Mouse (Mus musculus): ENCODE results near the gene Apaf1.

Apaf1 gene

GRCm38 (mm10) chr10:91082550-91083392 is at the start of gene Apaf1, which contains the start of gene Ikbip:
Gene Apaf1, minus strand, starts transcription at chr10:91082770.
Gene Ikbip, plus strand, starts transcription at chr10:91082940.
- DNase-seq (ENCODE audit: extremely low read depth, low read depth, low spot score) = peak; percentile 46

- DNase-seq (ENCODE audit: extremely low read depth, low read depth, low spot score) = no peak
Observed at GRCm38 (mm10) chr10:91131565-91131964, 49.0 kb upstream of the Apaf1 start.

DNA sequence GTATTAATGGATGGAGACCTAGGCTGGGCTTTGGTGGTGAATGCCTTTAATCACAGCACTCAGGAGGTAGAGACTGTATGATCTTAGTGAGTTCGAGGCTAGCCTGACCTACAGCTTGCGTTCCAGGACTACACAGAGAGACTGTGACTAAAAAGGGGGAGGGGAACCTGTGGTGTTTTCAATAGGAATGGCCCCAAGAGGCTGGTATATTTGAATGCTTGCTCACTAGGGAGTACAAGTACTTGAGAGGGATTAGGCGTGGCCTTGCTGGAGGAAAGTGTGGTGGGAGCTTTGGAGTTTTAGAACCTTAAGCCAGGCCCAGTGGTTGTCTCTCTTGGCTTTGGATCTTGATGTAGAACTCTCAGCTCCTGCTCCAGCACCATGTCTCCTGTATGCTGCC is 48.2 kb upstream of the Apaf1 start:
- no peak for DNase-seq (ENCODE audit: extremely low read depth, low read depth, low spot score)

DNA sequence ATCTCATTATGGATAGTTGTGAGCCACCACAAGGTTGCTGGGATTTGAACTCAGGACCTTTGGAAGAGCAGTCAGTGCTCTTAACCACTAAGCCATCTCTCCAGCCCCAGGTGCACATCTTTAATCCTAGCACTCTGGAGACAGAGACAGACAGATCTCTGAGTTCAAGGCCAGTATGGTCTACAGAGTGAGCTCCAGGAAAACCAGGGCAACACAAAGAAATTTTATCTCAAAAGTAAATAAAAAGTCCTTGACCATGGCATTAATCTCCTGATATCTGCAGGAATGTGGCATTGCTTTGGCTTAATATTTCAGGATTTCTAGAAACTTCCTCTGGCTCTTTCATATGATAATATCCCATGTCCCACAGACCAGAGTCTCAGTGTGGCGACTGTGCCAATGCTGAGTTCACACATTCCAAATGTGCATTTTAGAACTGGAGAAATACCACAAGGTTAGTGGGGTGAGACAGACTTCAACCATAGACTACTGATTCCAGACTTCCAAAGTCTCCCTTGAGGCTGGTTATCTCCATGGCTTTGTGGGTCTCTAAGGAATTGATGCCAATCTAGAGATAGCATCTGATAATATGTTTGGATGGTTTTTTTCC is 46.1 kb upstream of the Apaf1 start:
- no peak for DNase-seq (ENCODE audit: extremely low read depth, low read depth, low spot score)

DNA sequence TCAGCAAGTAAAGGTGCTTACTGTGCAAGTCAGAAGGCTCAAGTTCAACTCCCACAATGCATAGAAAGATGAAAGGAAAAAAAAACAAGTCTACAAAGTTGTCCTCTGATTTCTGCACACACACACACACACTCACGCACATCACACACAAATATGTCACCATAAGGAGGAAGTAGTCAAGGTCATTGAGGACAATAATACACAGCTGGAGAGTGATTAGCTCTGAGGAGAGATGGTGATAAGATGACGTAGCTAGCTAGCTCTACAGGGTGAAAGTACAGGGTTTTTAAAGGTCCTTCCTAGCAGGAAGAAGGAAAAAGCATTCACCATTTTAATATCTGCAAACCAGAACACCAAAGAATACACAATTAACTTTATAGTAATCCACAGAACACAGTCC is 44.8 kb upstream of the Apaf1 start:
- no peak for DNase-seq (ENCODE audit: extremely low read depth, low read depth, low spot score)

- no peak for DNase-seq (ENCODE audit: extremely low read depth, low read depth, low spot score)
Observed at GRCm38 (mm10) chr10:91126618-91127355, 44.2 kb upstream of the Apaf1 start.

- DNase-seq (ENCODE audit: extremely low read depth, low read depth, low spot score) = peak; percentile 76
Observed at GRCm38 (mm10) chr10:91123828-91124822, 41.6 kb upstream of the Apaf1 start, which contains the start of gene Slc25a3. Gene Slc25a3, minus strand, starts transcription at chr10:91124059.

DNA sequence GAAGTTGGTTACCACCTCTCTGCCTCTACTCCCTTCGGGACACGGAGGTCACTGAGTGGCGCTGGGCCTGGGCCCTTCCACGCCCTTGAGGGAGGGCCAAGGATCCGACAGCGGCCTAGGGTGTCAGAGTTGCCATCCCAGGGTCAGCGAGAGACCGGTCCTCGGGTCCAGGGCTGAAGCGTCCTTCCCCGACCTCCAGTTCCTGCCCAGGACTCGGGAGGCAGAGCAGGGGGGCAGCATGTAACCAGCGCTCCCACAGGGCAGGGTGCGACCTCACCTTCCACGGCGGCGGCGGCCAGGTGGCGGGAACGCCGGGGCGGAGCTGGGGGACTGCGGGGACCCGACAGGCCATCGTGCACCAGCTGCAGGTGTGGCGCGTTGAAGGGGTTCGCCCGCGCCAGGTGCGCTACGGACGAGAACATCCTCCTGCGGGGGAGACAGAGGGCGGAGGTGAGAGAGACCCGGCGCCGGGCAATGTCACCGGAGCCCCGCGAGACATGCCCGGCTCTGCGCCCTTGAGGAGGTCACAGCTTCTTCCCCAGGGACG is 40.8 kb upstream of the Apaf1 start:
- DNase-seq (ENCODE audit: extremely low read depth, low read depth, low spot score) = no peak

- DNase-seq (ENCODE audit: extremely low read depth, low read depth, low spot score) = no peak
Observed at GRCm38 (mm10) chr10:91122646-91123045, 40.1 kb upstream of the Apaf1 start.

DNA sequence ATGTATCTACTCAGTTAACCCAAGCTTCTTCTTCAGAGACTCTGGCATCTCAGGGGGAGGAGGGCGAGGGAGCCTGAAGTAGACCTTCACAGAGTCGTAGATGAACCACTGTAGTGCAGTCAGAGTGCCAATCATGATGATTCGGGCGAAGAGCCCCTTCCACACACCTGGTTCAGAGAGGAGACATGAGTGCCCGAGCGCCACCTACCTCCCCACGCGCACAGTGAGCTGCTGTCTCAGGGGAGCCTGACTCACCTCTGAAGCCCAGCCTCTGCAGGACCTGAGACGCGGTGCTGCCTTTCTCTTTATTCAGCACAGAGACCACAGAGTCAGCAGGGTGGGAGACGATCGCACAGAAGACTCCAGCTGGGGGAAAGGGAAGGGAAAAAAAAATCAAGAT is 34.4 kb upstream of the Apaf1 start:
- DNase-seq (ENCODE audit: extremely low read depth, low read depth, low spot score) = no peak

DNA sequence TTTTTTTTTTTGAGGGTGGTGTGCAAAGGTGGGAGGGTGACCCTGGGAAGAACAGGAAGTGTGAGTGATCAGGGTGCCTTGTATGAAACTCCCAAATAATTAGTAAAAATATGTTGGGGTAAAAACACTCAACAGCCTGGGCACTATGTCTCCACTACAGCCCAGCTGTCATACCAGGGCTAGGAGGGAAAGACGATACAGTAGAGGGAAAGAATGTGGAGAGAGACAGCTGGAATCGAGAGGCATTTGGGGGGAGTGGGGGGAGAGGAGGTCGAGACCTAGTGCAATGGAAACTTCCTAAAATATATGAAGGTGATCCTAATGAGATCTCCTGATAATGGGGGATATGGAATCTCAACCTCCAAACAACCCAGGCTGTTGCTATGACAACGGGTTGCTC is 27.3 kb upstream of the Apaf1 start:
- DNase-seq (ENCODE audit: extremely low read depth, low read depth, low spot score) = no peak

DNA sequence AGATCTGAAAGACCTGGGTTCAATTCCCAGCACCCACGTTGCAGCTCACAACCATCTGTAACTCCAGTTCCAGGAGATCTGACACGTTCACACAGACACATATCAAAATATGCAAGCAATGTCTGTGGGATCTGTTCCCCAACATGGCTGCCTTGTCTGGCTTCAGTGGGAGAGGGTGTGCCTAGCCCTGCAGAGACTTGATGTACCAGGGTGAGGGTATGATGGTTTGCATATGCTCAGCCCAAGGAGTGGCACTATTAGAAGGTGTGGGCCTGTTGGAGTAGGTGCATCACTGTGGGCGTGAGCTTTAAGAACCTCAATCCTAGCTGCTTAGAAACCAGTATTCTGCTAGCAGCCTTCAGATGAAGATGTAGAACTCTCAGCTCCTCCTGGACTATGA is 23.4 kb upstream of the Apaf1 start:
- DNase-seq (ENCODE audit: extremely low read depth, low read depth, low spot score) = no peak

- DNase-seq (ENCODE audit: extremely low read depth, low read depth, low spot score) = no peak
Observed at GRCm38 (mm10) chr10:91102799-91103590, 20.4 kb upstream of the Apaf1 start.

GRCm38 (mm10) chr10:91101936-91102335 is 19.4 kb upstream of the Apaf1 start:
- no peak for DNase-seq (ENCODE audit: extremely low read depth, low read depth, low spot score)

DNA sequence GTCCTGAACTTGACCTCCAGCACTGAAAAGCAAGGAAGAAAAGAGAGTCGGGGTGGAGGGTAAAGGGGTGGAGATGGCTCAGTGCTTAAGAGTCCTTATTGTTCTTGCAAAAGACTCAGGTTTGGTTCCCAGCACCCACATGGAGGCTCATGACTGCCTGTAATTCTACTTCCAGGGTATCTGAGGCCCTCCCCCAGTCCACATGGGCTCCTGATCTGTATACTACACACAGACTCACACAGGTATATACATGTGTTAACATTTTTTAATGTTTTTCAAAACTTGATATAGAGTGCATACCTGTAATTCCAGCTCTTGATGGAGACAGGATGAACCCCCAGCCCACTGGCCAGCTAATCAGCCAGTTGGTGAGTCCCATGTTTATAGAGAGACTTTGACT is 17.5 kb upstream of the Apaf1 start:
- DNase-seq (ENCODE audit: extremely low read depth, low read depth, low spot score) = no peak

DNA sequence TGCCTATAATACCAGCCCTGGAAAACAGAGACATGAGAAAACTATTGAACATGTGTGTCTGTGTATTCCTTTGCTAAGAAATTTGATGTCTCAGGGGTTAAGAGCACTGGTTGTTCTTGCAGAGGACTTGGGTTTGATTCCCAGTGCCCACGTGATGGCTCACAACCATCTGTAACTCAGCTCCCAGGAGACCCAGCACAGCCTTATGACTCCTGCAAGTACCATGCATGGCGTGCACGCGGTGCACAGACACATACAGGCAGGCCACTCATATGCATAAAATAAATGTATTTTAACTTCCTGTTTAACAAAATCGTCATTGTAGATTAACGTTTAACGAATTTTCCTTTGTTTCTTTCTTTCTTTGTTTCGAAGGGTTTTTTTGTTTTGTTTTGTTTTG is 15.5 kb upstream of the Apaf1 start:
- DNase-seq (ENCODE audit: extremely low read depth, low read depth, low spot score) = no peak

- no peak for DNase-seq (ENCODE audit: extremely low read depth, low read depth, low spot score)
Observed at GRCm38 (mm10) chr10:91094251-91095104, 11.9 kb upstream of the Apaf1 start.

GRCm38 (mm10) chr10:91092812-91093211 is 10.2 kb upstream of the Apaf1 start:
- no peak for DNase-seq (ENCODE audit: extremely low read depth, low read depth, low spot score)

Measured in fat pad, adult 2 months (tissue).